Mouse (Mus musculus): ENCODE measurements around the gene Foxp1.

Gene Foxp1

GRCm38 (mm10) chr6:98977806-98978205, 544.7 kb downstream of the Foxp1 start:
- DNase-seq: no peak

GRCm38 (mm10) chr6:98975918-98976317, 546.6 kb downstream of the Foxp1 start:
- no peak for DNase-seq

GRCm38 (mm10) chr6:98973433-98973832, 549.1 kb downstream of the Foxp1 start:
- no peak for DNase-seq

GRCm38 (mm10) chr6:98972404-98972803, 550.1 kb downstream of the Foxp1 start:
- DNase-seq: no peak

GRCm38 (mm10) chr6:98959333-98959732, 563.2 kb downstream of the Foxp1 start:
- DNase-seq: no peak

GRCm38 (mm10) chr6:98956522-98957169, 565.9 kb downstream of the Foxp1 start:
- no peak for DNase-seq

- DNase-seq: no peak
Measured at GRCm38 (mm10) chr6:98955706-98956105, 566.8 kb downstream of the Foxp1 start.

GRCm38 (mm10) chr6:98954439-98954838, 568.1 kb downstream of the Foxp1 start:
- DNase-seq: no peak

- no peak for DNase-seq
Measured at GRCm38 (mm10) chr6:98949703-98950191, 572.8 kb downstream of the Foxp1 start.

GRCm38 (mm10) chr6:98949286-98949685, 573.2 kb downstream of the Foxp1 start:
- DNase-seq: no peak

- DNase-seq: no peak
Measured at GRCm38 (mm10) chr6:98948153-98949141, 574.1 kb downstream of the Foxp1 start.

- DNase-seq: no peak
Measured at GRCm38 (mm10) chr6:98947486-98948152, 574.9 kb downstream of the Foxp1 start.

- DNase-seq: no peak
Measured at GRCm38 (mm10) chr6:98946731-98947130, 575.8 kb downstream of the Foxp1 start.

- DNase-seq: no peak
Measured at GRCm38 (mm10) chr6:98945496-98946412, 576.8 kb downstream of the Foxp1 start.

- no peak for DNase-seq
Measured at GRCm38 (mm10) chr6:98938348-98938747, 584.2 kb downstream of the Foxp1 start.

GRCm38 (mm10) chr6:98937513-98937912, 585.0 kb downstream of the Foxp1 start:
- DNase-seq: no peak

GRCm38 (mm10) chr6:98936377-98936776, 586.1 kb downstream of the Foxp1 start:
- no peak for DNase-seq

GRCm38 (mm10) chr6:98935169-98935568, 587.4 kb downstream of the Foxp1 start:
- DNase-seq: no peak

- DNase-seq: no peak
Measured at GRCm38 (mm10) chr6:98934381-98934780, 588.1 kb downstream of the Foxp1 start.

- DNase-seq: no peak
Measured at GRCm38 (mm10) chr6:98933135-98933724, 589.3 kb downstream of the Foxp1 start.

GRCm38 (mm10) chr6:98931881-98932540, 590.5 kb downstream of the Foxp1 start:
- no peak for DNase-seq
